Mouse (Mus musculus) urinary bladder, postnatal 14 days (tissue): ENCODE results near the gene Lax1.

Experiments used
- DNase-seq: peaks from one replicate; pipeline ENCODE4 v3.0.0; 2021; ENCODE audit warnings: low spot score

Lax1 gene

DNA sequence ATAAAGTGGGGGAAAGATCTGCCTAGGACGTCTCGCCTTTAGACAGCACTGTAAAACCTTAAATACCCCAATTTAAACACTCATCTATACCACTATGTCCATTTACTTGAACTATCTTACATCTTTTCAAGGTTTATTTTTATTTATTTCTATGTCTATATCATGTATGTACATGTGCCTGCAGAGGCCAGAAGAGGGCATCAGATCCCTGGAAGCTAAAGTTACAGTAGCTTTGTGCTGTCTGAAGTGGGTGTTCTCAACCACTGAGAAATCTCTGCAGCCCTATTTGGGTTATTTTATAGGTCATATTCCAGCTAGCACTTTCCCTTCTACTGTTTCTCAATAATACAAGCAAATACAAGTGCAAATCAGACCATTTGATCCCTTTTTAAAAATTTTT lies 57.7 kb downstream of the Lax1 start:
- DNase-seq: no peak
